Mouse (Mus musculus) thymus, adult 2 months (tissue): ENCODE results near the gene Csnk2a1. TPM values are rescaled to one million over a fixed set of nuclear protein-coding genes. Genes with fewer than 3 reads are reported as not detected.

Experiments
- DNase-seq: peaks from one replicate; pipeline ENCODE4 v3.0.0; 2021
- H3K27ac ChIP-seq: fragments of 200-500 bp; 2 replicates; pipeline ENCODE4 v1.5.1; 2012; ENCODE audit warnings: low read length, control low read depth; ENCODE audit not compliant: control insufficient read depth, insufficient read depth
- H3K27me3 ChIP-seq: fragments of 200-500 bp; 2 replicates; pipeline ENCODE4 v1.6.1; 2012; ENCODE audit warnings: mild to moderate bottlenecking, low read length, moderate library complexity, mixed read lengths; ENCODE audit not compliant: control insufficient read depth, insufficient read depth
- H3K36me3 ChIP-seq: fragments of 200-500 bp; 2 replicates; pipeline ENCODE4 v1.6.1; 2012; ENCODE audit warnings: mild to moderate bottlenecking, low read length, moderate library complexity; ENCODE audit not compliant: control insufficient read depth, insufficient read depth
- H3K4me1 ChIP-seq: fragments of 200-500 bp; replicated peaks from 2 replicates; pipeline ENCODE4 v1.6.1; 2012; ENCODE audit warnings: low read length; ENCODE audit not compliant: control insufficient read depth, insufficient read depth
- H3K4me3 ChIP-seq: fragments of 200-500 bp; 2 replicates; pipeline ENCODE4 v1.5.1; 2012; ENCODE audit warnings: mild to moderate bottlenecking, low read length, control low read depth, moderate library complexity; ENCODE audit not compliant: control insufficient read depth, insufficient read depth
- CTCF ChIP-seq: fragments of 200-500 bp; IDR thresholded peaks from 2 replicates; pipeline ENCODE4 v1.5.1; 2012; ENCODE audit warnings: mild to moderate bottlenecking, control low read depth, low read length, moderate library complexity, borderline replicate concordance; ENCODE audit not compliant: control insufficient read depth, poor library complexity, insufficient read depth; ENCODE audit errors: extremely low read depth
- POLR2A ChIP-seq: fragments of 200-500 bp; IDR thresholded peaks from 2 replicates; pipeline ENCODE4 v1.6.1; 2012; ENCODE audit warnings: mild to moderate bottlenecking, low read length, control low read depth, moderate library complexity; ENCODE audit not compliant: control insufficient read depth, poor library complexity, insufficient read depth; ENCODE audit errors: extremely low read depth
- WGBS: fragments of 180-500 bp; shearing (Covaris S2); methylation state at CpG from one replicate; pipeline ENCODE4 v1.1.7; 2018; 5-methylcytosine and 5-hydroxymethylcytosine counted together
- polyA plus RNA-seq: library from polyadenylated mRNA; depleted of rRNA; stranded (reverse); fragments of >200 nt; gene quantifications from 2 replicates; pipeline ENCODE4 v1.2.3, GENCODE M21; 2012

Gene Csnk2a1
- polyA plus RNA-seq, 1 experiment, result 36.1 TPM

GRCm38 (mm10) chr2:152293727-152294475 lies 67.3 kb downstream of the Csnk2a1 start, which contains the start of gene Tbc1d20:
Gene Tbc1d20 (plus strand): TSS chr2:152293828.
- Histone ChIP-seq H3K27ac (no peak within 1 kb of the TSS), H3K36me3 (no peaks in the 10 kb centered on the region), H3K4me3 (peak within 1 kb of the TSS; percentile 87), H3K27me3 (no peaks in the 10 kb centered on the region), H3K4me1 (peaks cover 8% of the 10 kb centered on the region)
- DNase-seq, result peak; percentile 90
- WGBS, result under 1% methylated on average over 70 of the region's 70 CpGs
- TF ChIP-seq POLR2A (peak; percentile 93), CTCF (0 out of 2 replicates have a peak, but pooled peaks have one; percentile 43)

GRCm38 (mm10) chr2:152294541-152294940 lies 67.9 kb downstream of the Csnk2a1 start:
- Histone ChIP-seq H3K4me1 (peaks cover 8% of the 10 kb centered on the region), H3K27me3 (no peaks in the 10 kb centered on the region), H3K4me3 (no peak overlapping the region), H3K27ac (no peak overlapping the region), H3K36me3 (no peaks in the 10 kb centered on the region)
- no peak for TF ChIP-seq CTCF
- TF ChIP-seq POLR2A, result no peak
- DNase-seq, result no peak
- WGBS, result 27% methylated on average over 5 of the region's 5 CpGs

DNA sequence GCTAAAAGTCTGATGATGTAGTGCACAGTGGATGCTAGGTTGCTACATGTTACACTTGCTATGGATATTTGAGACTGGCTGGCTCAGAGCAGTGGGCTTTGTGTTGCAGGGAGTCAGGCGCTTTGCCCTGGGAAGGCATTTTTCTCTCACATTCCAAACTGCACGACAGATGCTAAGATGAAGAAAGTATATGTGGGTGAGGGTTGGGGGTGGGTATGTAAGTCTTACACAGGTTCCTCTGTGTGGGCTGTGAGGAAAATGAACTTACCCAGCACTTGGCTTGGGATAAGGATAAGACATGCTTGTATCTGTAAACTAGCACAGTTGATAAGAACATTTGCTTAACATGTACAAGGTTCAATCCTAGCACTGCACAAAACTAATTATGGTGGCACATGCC lies 76.2 kb downstream of the Csnk2a1 start:
- Histone ChIP-seq H3K4me1 (no peaks in the 10 kb centered on the region), H3K27me3 (no peaks in the 10 kb centered on the region), H3K4me3 (no peak overlapping the region), H3K36me3 (peaks cover 19% of the 10 kb centered on the region), H3K27ac (no peak overlapping the region)
- DNase-seq, result no peak
- TF ChIP-seq CTCF (no peak), POLR2A (no peak)
- 95% methylated on average over 2 of the region's 2 CpGs for WGBS

- DNase-seq, result no peak
- TF ChIP-seq CTCF, result no peak
- TF ChIP-seq POLR2A, result no peak
- 94% methylated on average over 5 of the region's 5 CpGs for WGBS
- H3K4me1 ChIP-seq, result no peaks in the 10 kb centered on the region
- peaks cover 29% of the 10 kb centered on the region for H3K36me3 ChIP-seq
- no peak overlapping the region for H3K4me3 ChIP-seq
- no peaks in the 10 kb centered on the region for H3K27me3 ChIP-seq
- no peak overlapping the region for H3K27ac ChIP-seq
These were observed 77.1 kb downstream of the Csnk2a1 start for GRCm38 (mm10) chr2:152303781-152304180.

DNA sequence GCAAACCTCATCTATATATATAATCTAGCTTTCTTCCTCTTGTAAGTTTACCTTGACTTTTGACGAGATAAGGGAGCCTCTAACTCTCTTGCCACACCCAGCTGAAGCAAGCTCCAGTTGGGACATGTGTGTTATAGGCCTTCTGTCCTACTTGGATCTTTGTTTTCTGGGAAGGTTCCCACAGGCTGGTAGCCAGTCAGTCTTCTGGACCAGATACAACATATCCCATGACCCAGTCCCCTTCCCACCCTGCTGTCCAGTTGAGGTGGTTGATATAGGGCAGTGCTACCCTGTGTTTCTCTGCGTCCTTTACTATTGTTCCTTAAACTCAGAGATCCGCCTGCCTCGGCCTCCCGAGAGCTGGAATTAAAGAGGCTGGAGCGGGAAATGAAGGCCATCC lies 78.8 kb downstream of the Csnk2a1 start:
- Histone ChIP-seq H3K4me1 (no peaks in the 10 kb centered on the region), H3K27me3 (no peaks in the 10 kb centered on the region), H3K27ac (no peak overlapping the region), H3K4me3 (no peak overlapping the region), H3K36me3 (peaks cover 43% of the 10 kb centered on the region)
- TF ChIP-seq CTCF (no peak), POLR2A (no peak)
- WGBS, result 96% methylated on average over 6 of the region's 6 CpGs
- no peak for DNase-seq

- no peak overlapping the region for H3K4me3 ChIP-seq
- 94% methylated on average over 3 of the region's 3 CpGs for WGBS
- TF ChIP-seq POLR2A, result no peak
- no peak for TF ChIP-seq CTCF
- DNase-seq, result no peak
- no peaks in the 10 kb centered on the region for H3K4me1 ChIP-seq
- H3K36me3 ChIP-seq, result peaks cover 58% of the 10 kb centered on the region
- no peak overlapping the region for H3K27ac ChIP-seq
- H3K27me3 ChIP-seq, result no peaks in the 10 kb centered on the region
These were observed 80.5 kb downstream of the Csnk2a1 start for GRCm38 (mm10) chr2:152307186-152307585.

- 93% methylated on average over 7 of the region's 7 CpGs for WGBS
- Histone ChIP-seq H3K27me3 (no peaks in the 10 kb centered on the region), H3K36me3 (peaks cover 85% of the 10 kb centered on the region), H3K4me1 (no peaks in the 10 kb centered on the region), H3K4me3 (no peak overlapping the region), H3K27ac (no peak overlapping the region)
- TF ChIP-seq CTCF (no peak), POLR2A (no peak)
- no peak for DNase-seq
These were observed 86.4 kb downstream of the Csnk2a1 start for GRCm38 (mm10) chr2:152312996-152313395.
